Mouse (Mus musculus) erythroid progenitor cell, adult 5-6 weeks (primary cell): ENCODE measurements around the gene Cenpb. TPM values are rescaled to one million over a fixed set of nuclear protein-coding genes. Genes with fewer than 3 reads are reported as not detected.

Experiments used
- total RNA-seq, 2 experiments: library from RNA; stranded (forward) in 1 of 2; stranded (reverse) in 1 of 2; fragments of 150-400 nt in 1 of 2; fragments of 186-747, 209-891 nt in 1 of 2; gene quantifications; 2 replicates each; pipeline versions ENCODE4 v1.2.3 to v1.2.4; 2015 to 2017; ENCODE audit warnings: low replicate concordance in 2 of 2

Gene Cenpb
- total RNA-seq, 2 experiments from 2014 or later: 8.8 to 12.5 TPM

Other genes with a start within 250 kb of the Cenpb start
- 1.3 and 9.7 TPM in 2 replicates for gene Gfra4, start 137.0 kb downstream of the Cenpb start, total RNA-seq (2015; ENCODE audit: low replicate concordance)
- not detected in 2 replicates for gene Gfra4, start 137.0 kb downstream of the Cenpb start, total RNA-seq (2017; ENCODE audit: low replicate concordance)
- 15.5 and 36.4 TPM in 2 replicates for gene Adam33, start 116.3 kb downstream of the Cenpb start, total RNA-seq (2015; ENCODE audit: low replicate concordance)
- 10.0 and 11.3 TPM in 2 replicates for gene Adam33, start 116.3 kb downstream of the Cenpb start, total RNA-seq (2017; ENCODE audit: low replicate concordance)
- gene Siglec1, start 93.3 kb downstream of the Cenpb start, total RNA-seq (2015; ENCODE audit: low replicate concordance): 6.8 and 8.8 TPM in 2 replicates
- 1.8 and 2.6 TPM in 2 replicates for gene Siglec1, start 93.3 kb downstream of the Cenpb start, total RNA-seq (2017; ENCODE audit: low replicate concordance)
- gene Hspa12b, start 52.8 kb downstream of the Cenpb start, total RNA-seq (2015; ENCODE audit: low replicate concordance): not detected in 2 replicates
- gene Hspa12b, start 52.8 kb downstream of the Cenpb start, total RNA-seq (2017; ENCODE audit: low replicate concordance): not detected in 2 replicates
- gene Gm11037, start 46.6 kb downstream of the Cenpb start, total RNA-seq (2015; ENCODE audit: low replicate concordance): not detected in 2 replicates
- not detected in 2 replicates for gene Gm11037, start 46.6 kb downstream of the Cenpb start, total RNA-seq (2017; ENCODE audit: low replicate concordance)
- 124 and 160 TPM in 2 replicates for gene 1700037H04Rik, start 20.0 kb downstream of the Cenpb start, total RNA-seq (2015; ENCODE audit: low replicate concordance)
- 58.5 and 68.4 TPM in 2 replicates for gene 1700037H04Rik, start 20.0 kb downstream of the Cenpb start, total RNA-seq (2017; ENCODE audit: low replicate concordance)
- gene Cdc25b, start 6.9 kb upstream of the Cenpb start, total RNA-seq (2015; ENCODE audit: low replicate concordance): 345 and 367 TPM in 2 replicates
- gene Cdc25b, start 6.9 kb upstream of the Cenpb start, total RNA-seq (2017; ENCODE audit: low replicate concordance): 664 and 783 TPM in 2 replicates
- 4.6 and 4.7 TPM in 2 replicates for gene Spef1, start 7.2 kb upstream of the Cenpb start, total RNA-seq (2015; ENCODE audit: low replicate concordance)
- gene Spef1, start 7.2 kb upstream of the Cenpb start, total RNA-seq (2017; ENCODE audit: low replicate concordance): 4.1 and 6.4 TPM in 2 replicates
- gene Ap5s1, start 27.0 kb upstream of the Cenpb start, total RNA-seq (2015; ENCODE audit: low replicate concordance): 10.8 and 11.3 TPM in 2 replicates
- gene Ap5s1, start 27.0 kb upstream of the Cenpb start, total RNA-seq (2017; ENCODE audit: low replicate concordance): 10.9 and 11.4 TPM in 2 replicates
- 27.0 and 33.1 TPM in 2 replicates for gene Mavs, start 54.0 kb upstream of the Cenpb start, total RNA-seq (2015; ENCODE audit: low replicate concordance)
- 12.3 and 16.3 TPM in 2 replicates for gene Mavs, start 54.0 kb upstream of the Cenpb start, total RNA-seq (2017; ENCODE audit: low replicate concordance)
- gene Pank2, start 82.4 kb upstream of the Cenpb start, total RNA-seq (2015; ENCODE audit: low replicate concordance): 40.0 and 69.2 TPM in 2 replicates
- 37.8 and 65.5 TPM in 2 replicates for gene Pank2, start 82.4 kb upstream of the Cenpb start, total RNA-seq (2017; ENCODE audit: low replicate concordance)
- 1.1 and 2.9 TPM in 2 replicates for gene Rnf24, start 172.8 kb upstream of the Cenpb start, total RNA-seq (2015; ENCODE audit: low replicate concordance)
- gene Rnf24, start 172.8 kb upstream of the Cenpb start, total RNA-seq (2017; ENCODE audit: low replicate concordance): 0.77 and 6.4 TPM in 2 replicates